Mouse (Mus musculus) adrenal gland, adult (tissue): ENCODE results near the gene Syt17.

Source experiments
- DNase-seq, 2 experiments: peaks; one replicate each; pipeline ENCODE4 v3.0.0; 2022 to 2023; ENCODE audit warnings: low spot score in 1 of 2; ENCODE audit not compliant: inconsistent age in 2 of 2

The Syt17 gene

GRCm38 (mm10) chr7:118448134-118448967, at the start of gene Syt17:
Gene Syt17 (minus strand): TSS chr7:118448222.
- DNase-seq, result peak; percentile 70 to 93

GRCm38 (mm10) chr7:118494892-118495579, 47.0 kb upstream of the Syt17 start:
- no peak for DNase-seq

GRCm38 (mm10) chr7:118493892-118494291, 45.9 kb upstream of the Syt17 start:
- no peak for DNase-seq

GRCm38 (mm10) chr7:118491431-118492147, 43.6 kb upstream of the Syt17 start, which contains the start of gene Itpripl2:
Gene Itpripl2 (minus strand): TSS chr7:118491975.
- DNase-seq, result peak; percentile 82 to 93

- peak in 1 of 2 experiments; percentile 29 for DNase-seq
These were observed 42.8 kb upstream of the Syt17 start for GRCm38 (mm10) chr7:118490666-118491430.

GRCm38 (mm10) chr7:118489706-118490665, 42.0 kb upstream of the Syt17 start:
- peak; percentile 15 to 38 for DNase-seq

- peak in 1 of 2 experiments; percentile 37 for DNase-seq
These were observed 40.1 kb upstream of the Syt17 start for GRCm38 (mm10) chr7:118488060-118488664.

GRCm38 (mm10) chr7:118486917-118487316, 38.9 kb upstream of the Syt17 start:
- DNase-seq, result no peak

GRCm38 (mm10) chr7:118483996-118484395, 36.0 kb upstream of the Syt17 start:
- DNase-seq, result no peak

- no peak for DNase-seq
These were observed 34.0 kb upstream of the Syt17 start for GRCm38 (mm10) chr7:118482001-118482400.

GRCm38 (mm10) chr7:118481047-118481810, 33.2 kb upstream of the Syt17 start:
- DNase-seq, result peak in 1 of 2 experiments; percentile 29

GRCm38 (mm10) chr7:118480160-118480709, 32.2 kb upstream of the Syt17 start:
- DNase-seq, result no peak

GRCm38 (mm10) chr7:118478835-118479312, 30.9 kb upstream of the Syt17 start:
- peak; percentile 39 to 67 for DNase-seq

- DNase-seq, result no peak
These were observed 28.4 kb upstream of the Syt17 start for GRCm38 (mm10) chr7:118476428-118476827.

GRCm38 (mm10) chr7:118475008-118475705, 27.1 kb upstream of the Syt17 start:
- no peak for DNase-seq

- no peak for DNase-seq
These were observed 24.9 kb upstream of the Syt17 start for GRCm38 (mm10) chr7:118472886-118473285.

GRCm38 (mm10) chr7:118468060-118468459, 20.0 kb upstream of the Syt17 start:
- no peak for DNase-seq
